In genomic region chr4:155214793-155215192, GRCm38 (mm10) we compare ENCODE assay signal across 10 mouse cellular contexts. TPM values are rescaled to one million over a fixed set of nuclear protein-coding genes. Genes with fewer than 3 reads are reported as not detected.
A peak's percentile ranks its signal among the peaks of the same experiment; 100 is the strongest.
DNase-seq lines count a peak whose midpoint lies in the region; ATAC-seq and TF ChIP-seq lines count a peak whose summit lies in the region.
"Had no signal": no experiment of that assay in that cellular context is flagged by ENCODE, and none has a peak within 500 bp of the region (broad histone marks: within the 10 kb centered on the region; RNA-seq: fewer than 3 reads in every experiment).

No protein-coding gene starts in this region.

- no peaks in the 10 kb centered on the region for H3K27me3 ChIP-seq in heart, embryonic 11.5 days (ENCODE audit: control insufficient read depth, insufficient read depth, low read length)
- H3K27me3 ChIP-seq in lung, embryonic 16.5 days (ENCODE audit: control insufficient read depth, insufficient read depth, low read depth, low read length): no peaks in the 10 kb centered on the region
- no peaks in the 10 kb centered on the region for H3K27me3 ChIP-seq in forebrain, embryonic 13.5 days
- H3K27me3 ChIP-seq in limb, embryonic 13.5 days: no peaks in the 10 kb centered on the region

- H3K4me2 ChIP-seq in heart, embryonic 11.5 days: peak overlapping the region; percentile 27; the same call in 1 of the 2 replicates
- H3K4me2 ChIP-seq in lung, embryonic 16.5 days (ENCODE audit: low read depth, low read length): no peak overlapping the region
- H3K4me2 ChIP-seq in forebrain, embryonic 13.5 days: peak overlapping the region; percentile 38
- H3K4me2 ChIP-seq in limb, embryonic 13.5 days (replicated peaks): peak overlapping the region; percentile 96

- intact Hi-C loops in heart, postnatal 10 days (cut with DNase I): loop anchor here (2.0 to 5.0 kb wide), 3 partner anchors 16 to 37 kb away; partner anchors contain the start of gene Faap20

- peaks cover 77% of the 10 kb centered on the region for H3K4me1 ChIP-seq in heart, embryonic 11.5 days (ENCODE audit: control insufficient read depth, insufficient read depth, low read length)
- H3K4me1 ChIP-seq in lung, embryonic 16.5 days (replicated peaks; ENCODE audit: control insufficient read depth, insufficient read depth, low read length): peaks cover 63% of the 10 kb centered on the region
- H3K4me1 ChIP-seq in lung, adult 2 months (ENCODE audit: control insufficient read depth, insufficient read depth, low read length): peaks cover 80% of the 10 kb centered on the region
- H3K4me1 ChIP-seq in forebrain, embryonic 13.5 days: peaks cover 80% of the 10 kb centered on the region
- H3K4me1 ChIP-seq in limb, embryonic 13.5 days: peaks cover 90% of the 10 kb centered on the region

- TF ChIP-seq POLR2A in lung, adult 2 months (IDR thresholded peaks at IDR 0.05; ENCODE audit: borderline replicate concordance, extremely low read depth, low read depth, low read length): no peak

- no peaks in the 10 kb centered on the region for H3K9me3 ChIP-seq in heart, embryonic 11.5 days (replicated peaks; ENCODE audit: control insufficient read depth, low read length)
- no peaks in the 10 kb centered on the region for H3K9me3 ChIP-seq in lung, embryonic 16.5 days (ENCODE audit: control insufficient read depth, low read length)
- H3K9me3 ChIP-seq in forebrain, embryonic 13.5 days (replicated peaks): no peaks in the 10 kb centered on the region
- H3K9me3 ChIP-seq in limb, embryonic 13.5 days: no peaks in the 10 kb centered on the region

- DNase-seq in heart, postnatal 10 days: no peak
- DNase-seq in lung, adult 2 months: no peak
- no peak for DNase-seq in spleen, postnatal 14 days (ENCODE audit: low spot score in 2 of 2)
- DNase-seq: lung, adult 18-20 months; right cerebral cortex, postnatal 4 days had no signal

- H3K4me3 ChIP-seq in heart, embryonic 11.5 days (ENCODE audit: low read depth, low read length): no peak overlapping the region
- no peak overlapping the region for H3K4me3 ChIP-seq in lung, embryonic 16.5 days (ENCODE audit: low read length)
- no peak overlapping the region for H3K4me3 ChIP-seq in lung, adult 2 months (replicated peaks; ENCODE audit: extremely low read depth, low read depth, low read length)
- no peak overlapping the region for H3K4me3 ChIP-seq in forebrain, embryonic 13.5 days
- H3K4me3 ChIP-seq in limb, embryonic 13.5 days: no peak overlapping the region

- H3K27ac ChIP-seq in heart, embryonic 11.5 days (ENCODE audit: low read depth, low read length): no peak overlapping the region
- no peak overlapping the region for H3K27ac ChIP-seq in lung, embryonic 16.5 days (ENCODE audit: low read length)
- no peak overlapping the region for H3K27ac ChIP-seq in forebrain, embryonic 13.5 days
- no peak overlapping the region for H3K27ac ChIP-seq in limb, embryonic 13.5 days

- ATAC-seq in heart, embryonic 11.5 days (replicated peaks; ENCODE audit: insufficient number of reproducible peaks, low FRiP score, low TSS enrichment): no peak
- no peak for ATAC-seq in lung, embryonic 16.5 days (ENCODE audit: low read depth)
- no peak for ATAC-seq in forebrain, embryonic 13.5 days
- no peak for ATAC-seq in limb, embryonic 13.5 days (ENCODE audit: low FRiP score, low read depth)
- ATAC-seq in inflammation-experienced regulatory T-cells, adult 6 months: no peak

- no peak for TF ChIP-seq CTCF in lung, adult 2 months (IDR thresholded peaks at IDR 0.05; ENCODE audit: insufficient read depth, low read length)

- H3K36me3 ChIP-seq in heart, embryonic 11.5 days (ENCODE audit: control insufficient read depth, insufficient read depth, low read length): no peaks in the 10 kb centered on the region; the same call in 1 of the 2 replicates
- 0 out of 2 replicates have a peak, but pooled peaks cover 2% of the 10 kb centered on the region for H3K36me3 ChIP-seq in lung, embryonic 16.5 days (ENCODE audit: control insufficient read depth, insufficient read depth, low read length)
- peaks cover 11% of the 10 kb centered on the region for H3K36me3 ChIP-seq in forebrain, embryonic 13.5 days (ENCODE audit: poor library complexity, severe bottlenecking)
- peaks cover 35% of the 10 kb centered on the region for H3K36me3 ChIP-seq in limb, embryonic 13.5 days

- no peak overlapping the region for H3K9ac ChIP-seq in heart, embryonic 11.5 days (ENCODE audit: low read depth, low read length)
- H3K9ac ChIP-seq in lung, embryonic 16.5 days (ENCODE audit: low read length): 0 out of 2 replicates have a peak overlapping the region, but pooled peaks have one; percentile 5
- no peak overlapping the region for H3K9ac ChIP-seq in forebrain, embryonic 13.5 days
- H3K9ac ChIP-seq in limb, embryonic 13.5 days: no peak overlapping the region; the same call in 1 of the 2 replicates

- 74% methylated on average over 10 of the region's 10 CpGs for WGBS in heart, embryonic 11.5 days (ENCODE audit: insufficient replicate concordance)
- 57% methylated on average over 10 of the region's 10 CpGs for WGBS in lung, embryonic 16.5 days
- 44% methylated on average over 10 of the region's 10 CpGs for WGBS in lung, adult 2 months
- WGBS in forebrain, embryonic 13.5 days: 75% methylated on average over 10 of the region's 10 CpGs
- WGBS in limb, embryonic 13.5 days: 66% methylated on average over 10 of the region's 10 CpGs

RNA-seq across cellular contexts. Expression of gene Ski, which starts 7.6 kb away (rescaled TPM):
- polyA plus RNA-seq in heart, embryonic 11.5 days (2014; fragmentation: Nextera tagmentation; extraction: Ambion mirVana): 14.6 and 14.8 TPM in 2 replicates
- 10 to 100 TPM; 89.2 to 89.6 TPM for total RNA-seq in heart, postnatal 10 days (2021)
- polyA plus RNA-seq in lung, embryonic 16.5 days (2015; fragmentation: Nextera tagmentation; extraction: Ambion mirVana): 15.8 and 16.7 TPM in 2 replicates
- 105 and 115 TPM in 2 replicates for polyA plus RNA-seq in lung, adult 2 months (2012; rRNA removed)
- polyA plus RNA-seq in forebrain, embryonic 13.5 days (2015; fragmentation: Nextera tagmentation; extraction: Ambion mirVana): 11.3 and 12.0 TPM in 2 replicates
- 24.4 and 24.8 TPM in 2 replicates for polyA plus RNA-seq in limb, embryonic 13.5 days (2015; fragmentation: Nextera tagmentation; extraction: Ambion mirVana)
- 10 to 100 TPM; 10.7 to 26.8 (median 26.8) TPM for polyA plus RNA-seq in inflammation-experienced regulatory T-cells, adult 6 months (2017; shearing (Covaris generic))

RNA-seq across cellular contexts. Expression of gene Faap20, which starts 34.8 kb away (rescaled TPM):
- 64.9 and 66.8 TPM in 2 replicates for polyA plus RNA-seq in heart, embryonic 11.5 days (2014; fragmentation: Nextera tagmentation; extraction: Ambion mirVana)
- total RNA-seq in heart, postnatal 10 days (2021): 10 to 100 TPM; 25.7 to 28.2 TPM
- 78.6 and 79.6 TPM in 2 replicates for polyA plus RNA-seq in lung, embryonic 16.5 days (2015; fragmentation: Nextera tagmentation; extraction: Ambion mirVana)
- polyA plus RNA-seq in lung, adult 2 months (2012; rRNA removed): 56.7 and 59.3 TPM in 2 replicates
- 90.3 and 93.2 TPM in 2 replicates for polyA plus RNA-seq in forebrain, embryonic 13.5 days (2015; fragmentation: Nextera tagmentation; extraction: Ambion mirVana)
- polyA plus RNA-seq in limb, embryonic 13.5 days (2015; fragmentation: Nextera tagmentation; extraction: Ambion mirVana): 92.1 and 97.8 TPM in 2 replicates
- 10 to 100 TPM; 44.3 to 57.3 (median 51.6) TPM for polyA plus RNA-seq in inflammation-experienced regulatory T-cells, adult 6 months (2017; shearing (Covaris generic))
